Mouse (Mus musculus) adrenal gland (tissue): Measurements from ENCODE around the gene 1110051M20Rik.
"Not testable (repeated sequence)": the region's sequence is repeated elsewhere in the genome, so short reads cannot be mapped to it uniquely, and the experiment has no call there.

Source experiments
- intact Hi-C: fragments of 180-260 bp; cut with DNase I; formaldehyde crosslinking; loops from one replicate; pipeline ENCODE4 v1.15.1; 2025

Gene 1110051M20Rik

GRCm38 (mm10) chr2:91264711-91265681 is 179.5 kb downstream of the 1110051M20Rik start, which contains the start of gene Arfgap2:
Arfgap2 (plus strand) TSS chr2:91264974.
- intact Hi-C loops = no loop called here

- intact Hi-C loops = no loop called here
Measured at GRCm38 (mm10) chr2:91263692-91264660, 180.5 kb downstream of the 1110051M20Rik start.

- intact Hi-C loops = no loop called here
Measured at GRCm38 (mm10) chr2:91259493-91259892, 185.0 kb downstream of the 1110051M20Rik start.

- intact Hi-C loops = no loop called here
Measured at GRCm38 (mm10) chr2:91258830-91259229, 185.7 kb downstream of the 1110051M20Rik start.

- intact Hi-C loops = no loop called here
Measured at GRCm38 (mm10) chr2:91258054-91258453, 186.4 kb downstream of the 1110051M20Rik start.

- intact Hi-C loops = no loop called here
Measured at GRCm38 (mm10) chr2:91257126-91257980, 187.2 kb downstream of the 1110051M20Rik start.

GRCm38 (mm10) chr2:91256256-91257125 is 188.0 kb downstream of the 1110051M20Rik start:
- intact Hi-C loops = no loop called here

- intact Hi-C loops = no loop called here
Measured at GRCm38 (mm10) chr2:91255661-91256150, 188.8 kb downstream of the 1110051M20Rik start, which contains the start of gene Pacsin3. Pacsin3 (plus strand) TSS chr2:91255954.

- intact Hi-C loops = no loop called here
Measured at GRCm38 (mm10) chr2:91254725-91255380, 189.7 kb downstream of the 1110051M20Rik start.

GRCm38 (mm10) chr2:91252512-91252911 is 192.0 kb downstream of the 1110051M20Rik start:
- intact Hi-C loops = no loop called here

- intact Hi-C loops = no loop called here
Measured at GRCm38 (mm10) chr2:91252001-91252400, 192.5 kb downstream of the 1110051M20Rik start.

GRCm38 (mm10) chr2:91248366-91248765 is 196.1 kb downstream of the 1110051M20Rik start:
- intact Hi-C loops = no loop called here

GRCm38 (mm10) chr2:91244557-91245228 is 199.8 kb downstream of the 1110051M20Rik start:
- intact Hi-C loops = no loop called here

- intact Hi-C loops = no loop called here
Measured at GRCm38 (mm10) chr2:91243416-91243815, 201.1 kb downstream of the 1110051M20Rik start.

GRCm38 (mm10) chr2:91242547-91242946 is 202.0 kb downstream of the 1110051M20Rik start:
- intact Hi-C loops = no loop called here

GRCm38 (mm10) chr2:91237511-91238080 is 206.9 kb downstream of the 1110051M20Rik start:
- intact Hi-C loops = not testable (repeated sequence)

- intact Hi-C loops = no loop called here
Measured at GRCm38 (mm10) chr2:91236601-91237510, 207.6 kb downstream of the 1110051M20Rik start, which contains the start of gene Ddb2. Ddb2 (minus strand) TSS chr2:91236982.
